Mouse (Mus musculus) forebrain, embryonic 14.5 days (tissue): ENCODE measurements at regions not wholly inside any gene's neighbourhood (a gene's known extent, or its start where the extent isn't known, plus 50 kb on each side); places are given as distances from the start of the nearest gene placed in this dataset.

Experiments
- ATAC-seq: fragments of 200-750 bp; cut with Nextera tagmentation; 2 replicates; pipeline ENCODE4 v1.8.0; 2017; ENCODE audit warnings: mild to moderate bottlenecking, moderate library complexity
- DNase-seq: peaks from one replicate; pipeline ENCODE4 v3.0.0-alpha.2; 2015; ENCODE audit warnings: low spot score
- H3K27ac ChIP-seq: fragments of 300-500 bp; sonication (generic); 2 replicates; pipeline ENCODE4 v1.5.1; 2014; ENCODE audit warnings: low read depth, mild to moderate bottlenecking, control low read depth, low read length, moderate library complexity
- H3K27me3 ChIP-seq: fragments of 300-500 bp; sonication (generic); replicated peaks from 2 replicates; pipeline ENCODE4 v1.6.1; 2014; ENCODE audit warnings: low read length, control low read depth, mixed read lengths; ENCODE audit not compliant: control insufficient read depth, insufficient read depth
- H3K36me3 ChIP-seq: fragments of 300-500 bp; sonication (generic); 2 replicates; pipeline ENCODE4 v1.6.1; 2014; ENCODE audit warnings: low read length, control low read depth; ENCODE audit not compliant: control insufficient read depth, insufficient read depth
- H3K4me1 ChIP-seq: fragments of 300-500 bp; sonication (generic); 2 replicates; pipeline ENCODE4 v1.6.1; 2014; ENCODE audit warnings: antibody characterized with exemption, low read length, control low read depth; ENCODE audit not compliant: control insufficient read depth, insufficient read depth
- H3K4me2 ChIP-seq: fragments of 300-500 bp; sonication (generic); 2 replicates; pipeline ENCODE4 v1.6.1; 2014; ENCODE audit warnings: mild to moderate bottlenecking, control low read depth, low read length
- H3K4me3 ChIP-seq: fragments of 300-500 bp; sonication (generic); 2 replicates; pipeline ENCODE4 v1.5.1; 2014; ENCODE audit warnings: low read depth, low read length, control low read depth
- H3K9ac ChIP-seq: fragments of 300-500 bp; sonication (generic); 2 replicates; pipeline ENCODE4 v1.6.1; 2014; ENCODE audit warnings: mild to moderate bottlenecking, low read length, control low read depth, moderate library complexity
- H3K9me3 ChIP-seq: fragments of 300-500 bp; sonication (generic); replicated peaks from 2 replicates; pipeline ENCODE4 v1.6.1; 2016; ENCODE audit warnings: low read length, control low read depth, mixed read lengths; ENCODE audit not compliant: control insufficient read depth
- WGBS: fragments of 180-500 bp; shearing (Covaris S2); extraction: QIAGEN DNeasy Blood & Tissue Kit; methylation state at CpG from one replicate; pipeline ENCODE4 v1.1.7; 2014; 5-methylcytosine and 5-hydroxymethylcytosine counted together

DNA sequence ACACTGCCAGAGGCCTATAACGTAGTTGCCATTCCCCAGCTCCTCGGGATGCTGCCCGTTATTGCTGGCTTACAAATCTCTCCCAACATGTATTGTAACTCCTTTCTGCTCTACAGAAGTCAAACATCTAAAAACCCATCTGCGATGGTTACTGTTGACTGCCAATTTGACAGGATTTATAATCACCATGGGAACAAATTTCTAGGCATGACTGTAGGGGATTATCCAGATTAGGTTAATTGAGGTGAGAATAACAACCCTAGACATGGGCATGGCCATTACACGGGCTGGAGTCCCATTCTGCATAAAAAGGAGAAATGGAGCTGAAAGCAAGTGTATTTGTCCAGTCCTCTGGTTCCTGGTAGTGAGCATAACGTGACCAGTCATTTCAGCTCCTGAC, 523.4 kb upstream of the Cdh5 start:
- ATAC-seq (no peak), DNase-seq (no peak)
- H3K4me2 ChIP-seq: no peak overlapping the region
- no peaks in the 10 kb centered on the region for H3K4me1 ChIP-seq
- no peak overlapping the region for H3K27ac ChIP-seq
- no peaks in the 10 kb centered on the region for H3K9me3 ChIP-seq
- H3K36me3 ChIP-seq: no peaks in the 10 kb centered on the region
- 70% methylated on average over 6 of the region's 6 CpGs for WGBS
- H3K9ac ChIP-seq: no peak overlapping the region
- no peak overlapping the region for H3K4me3 ChIP-seq
- no peaks in the 10 kb centered on the region for H3K27me3 ChIP-seq

DNA sequence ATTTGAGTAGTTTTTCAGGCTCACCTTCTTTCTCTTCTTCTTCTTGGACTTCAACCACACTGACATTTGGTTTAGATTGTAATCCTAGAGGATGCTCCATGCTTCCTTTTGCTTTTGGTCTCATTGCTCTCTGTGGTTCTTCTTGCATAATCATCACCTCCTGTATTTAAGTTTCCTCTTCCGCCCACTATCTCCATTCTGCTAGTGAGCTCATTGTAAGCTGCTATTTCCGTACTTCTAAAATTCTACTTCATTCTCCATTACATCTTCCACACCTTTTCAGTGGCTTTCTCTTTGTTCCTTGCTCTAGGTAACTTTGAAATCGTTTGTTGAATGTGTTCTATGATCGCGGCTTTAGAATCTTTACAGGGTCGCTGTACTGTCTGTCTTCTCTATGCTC, 493.1 kb upstream of the Cdh5 start:
- 91% methylated on average over 6 of the region's 6 CpGs for WGBS
- no peak overlapping the region for H3K9ac ChIP-seq
- no peak for DNase-seq
- no peaks in the 10 kb centered on the region for H3K4me1 ChIP-seq
- no peaks in the 10 kb centered on the region for H3K9me3 ChIP-seq
- no peak for ATAC-seq
- H3K27me3 ChIP-seq: no peaks in the 10 kb centered on the region
- H3K27ac ChIP-seq: no peak overlapping the region
- no peak overlapping the region for H3K4me3 ChIP-seq
- no peaks in the 10 kb centered on the region for H3K36me3 ChIP-seq
- no peak overlapping the region for H3K4me2 ChIP-seq

DNA sequence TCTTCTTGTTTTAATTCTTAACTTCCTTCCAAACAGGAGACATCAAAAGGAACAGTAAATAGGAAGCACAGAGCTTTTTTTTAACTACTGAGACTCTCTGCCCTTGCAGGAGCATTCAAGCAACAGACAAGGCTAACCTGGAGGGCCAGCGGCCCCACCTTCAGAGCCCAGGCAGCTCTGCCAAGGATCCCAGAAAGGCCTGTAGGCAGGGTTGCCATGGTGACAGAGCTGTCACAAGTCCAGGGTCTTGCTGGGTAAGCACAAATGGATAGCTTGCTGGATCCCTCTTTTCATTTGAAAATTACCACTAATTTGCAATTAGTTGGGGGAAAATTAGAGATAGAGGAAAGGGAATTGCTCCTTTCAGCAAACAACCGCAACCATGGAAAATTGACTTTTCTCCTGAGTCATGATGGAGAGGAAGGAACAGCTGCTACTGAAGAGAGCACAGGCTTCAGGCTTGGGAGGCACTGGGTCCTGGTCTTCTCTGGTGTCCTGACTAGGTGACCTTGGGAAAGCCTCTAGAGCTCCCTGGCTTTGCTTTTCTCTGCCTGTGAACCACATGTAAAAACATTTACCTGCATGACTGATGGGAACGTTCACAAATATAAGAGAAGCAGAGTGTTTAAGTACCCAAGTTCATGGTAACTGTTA, 477.5 kb upstream of the Cdh5 start:
- ATAC-seq: peak; percentile 97
- Histone ChIP-seq H3K9me3 (no peaks in the 10 kb centered on the region), H3K9ac (no peak overlapping the region), H3K27ac (no peak overlapping the region), H3K4me2 (no peak overlapping the region), H3K4me1 (peaks cover 10% of the 10 kb centered on the region; the same call in 1 of the 2 replicates), H3K36me3 (no peaks in the 10 kb centered on the region), H3K4me3 (no peak overlapping the region), H3K27me3 (no peaks in the 10 kb centered on the region)
- WGBS: 15% methylated on average over 3 of the region's 3 CpGs
- peak; percentile 90 for DNase-seq

DNA sequence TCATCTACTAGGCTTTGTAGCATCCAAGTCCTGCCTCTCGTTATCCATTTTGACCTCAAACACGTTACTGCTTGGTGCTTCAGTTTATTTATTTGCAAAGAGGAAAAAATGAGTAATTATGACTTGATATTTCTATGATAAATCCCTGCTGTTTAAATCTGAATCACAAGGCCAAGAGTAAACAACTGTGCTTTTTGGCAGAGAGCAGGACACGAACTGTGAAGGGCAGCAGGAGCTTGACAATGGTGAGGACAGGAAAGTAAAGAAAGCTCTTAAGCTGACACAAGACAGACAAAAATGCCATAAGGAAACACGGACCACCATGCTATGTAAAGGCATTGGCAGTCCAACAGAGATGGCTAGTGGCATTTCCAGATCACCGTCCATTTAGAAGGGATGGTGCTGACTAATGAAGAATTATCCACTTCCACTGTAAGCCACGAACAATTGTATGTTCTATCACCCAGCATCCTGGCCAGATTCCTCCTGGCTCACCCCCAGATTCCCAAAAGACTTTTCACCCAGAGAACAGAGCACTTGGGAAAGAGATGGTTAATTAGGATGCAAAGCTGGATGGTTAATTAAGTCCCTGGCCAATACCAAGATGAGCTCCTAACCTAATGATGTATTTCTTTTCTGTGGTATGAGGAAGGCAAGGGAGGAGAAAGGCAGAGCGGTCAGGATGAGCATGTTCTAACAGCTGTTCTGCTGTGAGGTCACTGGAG, 476.1 kb upstream of the Cdh5 start:
- ATAC-seq (peak; percentile 22; the same call in 1 of the 2 replicates), DNase-seq (peak; percentile 43)
- Histone ChIP-seq H3K4me3 (no peak overlapping the region), H3K9ac (no peak overlapping the region), H3K4me1 (peaks cover 10% of the 10 kb centered on the region; the same call in 1 of the 2 replicates), H3K36me3 (no peaks in the 10 kb centered on the region), H3K27ac (no peak overlapping the region), H3K27me3 (no peaks in the 10 kb centered on the region), H3K9me3 (no peaks in the 10 kb centered on the region), H3K4me2 (no peak overlapping the region)
- 47% methylated on average over 7 of the region's 7 CpGs for WGBS

DNA sequence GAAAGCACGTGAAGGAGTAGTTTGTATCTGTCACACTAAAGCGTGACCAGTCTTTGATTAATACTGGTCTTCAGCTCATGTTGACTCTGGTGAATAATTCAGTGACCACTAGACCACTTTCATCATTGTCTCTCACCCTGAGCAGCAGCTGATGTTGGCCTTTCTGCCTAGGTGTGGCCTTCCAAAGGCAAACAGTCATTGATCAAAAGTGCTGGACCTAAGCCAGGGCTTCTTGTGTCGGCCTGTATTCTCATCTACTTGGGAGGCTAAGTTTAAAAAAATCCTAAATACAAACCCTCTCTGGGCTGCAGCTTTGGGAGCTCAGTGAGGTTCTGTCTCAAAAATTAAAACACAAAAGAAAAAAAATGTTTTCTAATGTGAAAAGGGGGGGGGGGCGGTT, 475.0 kb upstream of the Cdh5 start:
- H3K36me3 ChIP-seq: no peaks in the 10 kb centered on the region
- H3K4me3 ChIP-seq: no peak overlapping the region
- H3K4me2 ChIP-seq: no peak overlapping the region
- no peak overlapping the region for H3K27ac ChIP-seq
- peaks cover 10% of the 10 kb centered on the region; the same call in 1 of the 2 replicates for H3K4me1 ChIP-seq
- ATAC-seq (no peak), DNase-seq (no peak)
- no peaks in the 10 kb centered on the region for H3K9me3 ChIP-seq
- H3K9ac ChIP-seq: no peak overlapping the region
- WGBS: 77% methylated on average over 4 of the region's 4 CpGs
- H3K27me3 ChIP-seq: no peaks in the 10 kb centered on the region

DNA sequence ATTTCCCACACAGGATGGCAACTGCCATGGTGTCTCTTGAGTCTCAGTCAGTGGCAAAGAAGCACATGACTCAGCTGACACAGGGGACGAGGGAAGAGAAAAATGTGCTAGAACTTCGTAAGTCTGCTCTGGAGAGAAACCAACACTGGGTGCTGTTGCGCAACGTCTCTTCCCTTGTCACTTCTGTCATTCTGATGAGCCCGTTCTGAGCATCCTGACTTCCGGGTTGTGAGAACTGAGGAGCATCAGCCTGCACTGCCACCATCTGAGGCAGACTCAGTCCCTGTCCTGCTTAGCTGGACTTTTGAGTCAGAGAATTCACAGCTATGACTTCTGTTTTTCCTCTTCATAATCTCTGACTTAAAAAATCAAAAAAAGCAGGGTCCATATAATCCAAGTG, 468.9 kb upstream of the Cdh5 start:
- no peak overlapping the region for H3K4me3 ChIP-seq
- no peaks in the 10 kb centered on the region for H3K36me3 ChIP-seq
- ATAC-seq: no peak

DNA sequence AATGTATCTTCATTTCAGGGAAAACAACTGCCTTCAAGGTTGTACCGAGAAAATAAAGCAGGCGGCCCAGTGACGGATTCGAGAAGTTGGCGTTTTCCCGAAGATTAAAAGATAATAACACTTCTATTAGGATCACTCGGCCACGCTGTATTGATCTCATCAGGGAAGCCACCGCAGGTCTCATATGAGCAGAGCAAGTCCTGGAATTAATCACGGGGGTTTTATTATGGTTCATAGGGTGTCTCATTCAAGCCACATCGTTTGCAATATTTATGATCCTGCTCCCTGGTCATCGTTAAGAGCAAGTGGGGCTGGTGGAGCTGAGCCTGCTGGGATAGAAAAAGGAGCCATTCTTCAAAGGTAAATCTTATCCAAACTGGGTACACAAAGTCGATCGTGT, 466.5 kb upstream of the Cdh5 start:
- ATAC-seq (no peak), DNase-seq (no peak)
- H3K4me1 ChIP-seq: no peaks in the 10 kb centered on the region
- H3K9ac ChIP-seq: no peak overlapping the region
- H3K36me3 ChIP-seq: no peaks in the 10 kb centered on the region
- H3K4me2 ChIP-seq: no peak overlapping the region
- no peaks in the 10 kb centered on the region for H3K9me3 ChIP-seq
- no peaks in the 10 kb centered on the region for H3K27me3 ChIP-seq
- no peak overlapping the region for H3K4me3 ChIP-seq
- H3K27ac ChIP-seq: no peak overlapping the region
- 56% methylated on average over 14 of the region's 14 CpGs for WGBS

More for the DNA sequence above, 468.9 kb upstream of the Cdh5 start:
- Histone ChIP-seq H3K27ac (no peak overlapping the region), H3K27me3 (no peaks in the 10 kb centered on the region), H3K9me3 (no peaks in the 10 kb centered on the region), H3K4me2 (no peak overlapping the region), H3K9ac (no peak overlapping the region), H3K4me1 (no peaks in the 10 kb centered on the region)
- no peak for DNase-seq
- WGBS: 94% methylated on average over 6 of the region's 6 CpGs

DNA sequence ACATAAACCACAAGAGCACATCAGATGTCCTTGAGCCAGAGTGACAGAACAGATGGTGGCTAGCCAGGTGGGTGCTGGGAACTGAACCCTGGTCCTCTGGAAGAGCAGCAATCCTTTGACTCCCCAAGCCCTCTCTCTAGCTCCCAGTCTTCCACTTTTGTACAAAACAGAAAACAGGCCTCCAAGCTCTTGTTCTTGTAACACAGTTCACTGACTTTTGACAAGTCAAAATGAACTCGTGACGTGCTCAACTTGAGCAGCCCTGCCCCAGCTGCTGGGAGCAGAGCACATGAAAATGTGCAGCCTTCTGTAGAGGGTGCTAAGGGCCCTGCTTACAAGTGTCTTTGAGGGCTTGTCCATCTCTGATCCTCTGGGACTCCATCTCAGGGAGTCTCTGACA, 457.8 kb upstream of the Cdh5 start:
- no peak overlapping the region for H3K27ac ChIP-seq
- no peaks in the 10 kb centered on the region for H3K27me3 ChIP-seq
- H3K36me3 ChIP-seq: no peaks in the 10 kb centered on the region
- 91% methylated on average over 2 of the region's 2 CpGs for WGBS
- no peak for DNase-seq
- no peak overlapping the region for H3K9ac ChIP-seq
- no peak for ATAC-seq
- H3K4me3 ChIP-seq: no peak overlapping the region
- no peaks in the 10 kb centered on the region; the same call in 1 of the 2 replicates for H3K4me1 ChIP-seq
- H3K4me2 ChIP-seq: no peak overlapping the region
- H3K9me3 ChIP-seq: no peaks in the 10 kb centered on the region

DNA sequence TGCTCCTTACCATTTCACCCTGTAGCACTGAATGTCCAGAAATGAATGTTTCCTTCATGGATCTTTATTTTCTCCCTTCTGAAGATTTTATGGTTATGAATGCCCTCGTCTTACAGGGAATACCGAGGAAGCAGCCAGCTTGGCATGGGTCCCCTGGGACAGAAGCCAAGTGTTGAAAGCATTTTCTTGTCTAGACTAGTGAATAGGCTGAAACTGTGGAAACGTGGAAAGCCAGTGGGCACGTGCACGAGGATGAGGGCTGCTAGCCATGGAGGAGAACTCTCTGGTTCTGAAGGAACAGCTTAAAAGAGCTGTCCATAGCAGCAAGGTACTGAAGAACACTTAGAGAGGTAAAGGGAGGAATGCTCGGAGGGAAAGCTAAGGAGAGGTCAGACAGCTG, 457.3 kb upstream of the Cdh5 start:
- no peaks in the 10 kb centered on the region; the same call in 1 of the 2 replicates for H3K4me1 ChIP-seq
- no peaks in the 10 kb centered on the region for H3K27me3 ChIP-seq
- ATAC-seq: no peak
- peak; percentile 76 for DNase-seq
- H3K9ac ChIP-seq: no peak overlapping the region
- 55% methylated on average over 6 of the region's 6 CpGs for WGBS
- no peak overlapping the region for H3K4me3 ChIP-seq
- no peak overlapping the region for H3K27ac ChIP-seq
- H3K4me2 ChIP-seq: no peak overlapping the region
- H3K36me3 ChIP-seq: no peaks in the 10 kb centered on the region
- no peaks in the 10 kb centered on the region for H3K9me3 ChIP-seq
